Mouse (Mus musculus) adrenal gland, postnatal 10 days (tissue): ENCODE measurements around the gene Ctsl. TPM values are rescaled to one million over a fixed set of nuclear protein-coding genes. Genes with fewer than 3 reads are reported as not detected.

Experiments
- DNase-seq: peaks from one replicate; pipeline ENCODE4 v3.0.0; 2021; ENCODE audit warnings: mixed read lengths
- total RNA-seq, 2 experiments: library from RNA; stranded (reverse); gene quantifications; 2 replicates each; pipeline ENCODE4 v1.2.3; 2021

Ctsl gene
- total RNA-seq, 2 experiments from 2014 or later: 254 to 384 TPM

DNA sequence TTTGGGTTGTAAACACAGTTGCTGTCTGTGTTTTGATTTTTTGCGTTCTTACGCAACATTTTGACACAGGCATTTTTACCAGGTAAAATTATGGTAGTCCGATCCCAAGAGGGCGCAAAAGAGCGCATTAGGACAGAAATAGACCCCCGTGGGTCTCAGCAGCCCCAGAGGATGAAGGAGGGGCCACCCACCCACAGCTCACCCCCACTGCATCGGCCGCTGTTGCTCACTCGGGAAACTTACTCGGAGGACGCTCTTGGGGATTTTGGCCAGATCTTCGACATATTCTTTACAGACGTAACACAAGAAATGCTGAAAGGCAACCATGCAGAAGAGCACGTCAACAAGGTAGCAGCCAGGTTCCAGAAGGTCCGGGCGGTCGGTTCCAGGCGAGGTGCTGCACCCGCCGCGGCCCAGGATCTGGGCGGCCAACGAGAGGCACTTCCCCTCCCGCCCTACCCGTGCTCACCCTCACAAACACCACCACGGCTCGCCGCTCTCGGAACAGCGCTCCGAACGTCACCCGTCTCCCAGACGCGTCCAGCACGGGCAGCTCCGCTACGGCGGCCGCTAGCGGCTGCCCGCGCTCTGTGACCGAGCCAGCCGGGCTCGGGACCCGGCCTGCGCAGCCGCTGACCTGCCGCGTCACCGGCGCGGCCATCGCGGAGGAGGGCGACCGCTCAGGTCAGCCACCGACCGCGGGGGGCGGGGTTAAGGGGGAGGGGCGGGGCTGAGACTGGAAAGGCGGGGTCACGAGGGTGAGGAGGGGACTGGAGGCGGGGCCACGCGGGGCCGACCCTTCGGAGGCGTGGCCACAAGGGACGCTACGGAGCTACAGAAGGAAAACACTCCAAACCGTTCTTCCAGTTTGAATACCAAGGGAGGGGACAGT lies 58.4 kb downstream of the Ctsl start, which contains the start of gene Aaed1:
TSS of gene Aaed1 (minus strand) at position 687 of the 892 bp plus-strand sequence.
- DNase-seq: peak; percentile 99

DNA sequence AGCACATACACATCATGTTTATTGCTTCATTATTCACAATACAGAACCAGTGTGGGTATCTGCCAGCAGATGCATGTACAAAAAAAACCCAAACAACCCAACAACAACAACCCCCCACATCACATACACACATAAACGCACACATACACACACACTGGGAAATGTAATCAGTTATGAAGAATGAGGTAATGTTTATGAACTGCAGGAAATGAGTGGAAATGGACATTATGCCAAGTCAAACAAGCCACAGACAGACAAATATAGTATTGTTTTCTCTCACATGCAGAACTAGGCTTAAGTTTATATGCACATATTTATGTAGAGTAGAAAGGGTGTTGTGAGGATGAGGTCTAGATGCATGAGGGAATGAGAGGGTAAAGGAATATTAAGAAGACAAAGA lies 59.4 kb downstream of the Ctsl start:
- DNase-seq: no peak

DNA sequence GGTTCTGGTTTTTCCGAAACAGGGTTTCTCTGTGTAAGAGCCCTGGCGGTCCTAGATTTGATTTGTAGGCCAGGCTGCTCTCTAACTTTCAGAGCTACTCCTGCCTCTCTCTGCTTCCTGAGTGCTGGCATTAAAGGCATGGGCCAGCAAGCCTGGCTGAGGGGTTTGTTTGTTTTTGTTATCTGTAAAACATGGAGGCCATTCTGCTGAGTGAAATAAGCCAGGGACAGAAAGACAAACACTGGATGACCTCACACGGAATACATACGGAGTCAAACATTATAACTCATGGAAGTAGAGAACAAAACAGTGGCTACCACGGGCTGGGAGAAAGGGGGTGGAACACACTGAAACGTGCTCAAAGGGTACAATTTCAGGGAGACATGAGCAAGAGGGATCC lies 60.1 kb downstream of the Ctsl start:
- DNase-seq: no peak

DNA sequence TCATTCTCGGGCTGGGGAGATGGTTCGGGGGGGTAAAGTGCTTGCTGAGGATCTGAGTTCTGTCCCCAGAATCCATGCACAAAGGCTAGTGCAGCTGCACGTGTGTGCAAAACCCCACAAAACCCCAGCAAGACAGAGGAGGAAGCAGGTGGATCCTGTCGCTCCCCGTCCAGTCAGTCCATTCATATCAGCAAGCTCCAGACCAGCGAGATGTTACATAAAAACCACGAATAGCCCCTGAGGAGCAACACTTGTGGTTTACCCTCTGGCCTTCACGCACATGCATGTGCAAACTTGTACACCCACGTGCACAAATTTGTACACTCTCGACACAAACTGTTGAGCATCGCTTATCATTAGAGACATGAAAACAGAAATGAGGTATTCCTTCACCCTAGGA lies 60.8 kb downstream of the Ctsl start:
- DNase-seq: no peak

Other genes with a start within 250 kb of the Ctsl start
- gene Slc35d2, start 241.5 kb downstream of the Ctsl start, total RNA-seq: 1 to 10 TPM; 7.7 to 9.4 TPM
- 10 to 100 TPM; 19.0 to 19.6 TPM for gene Zfp367, start 217.7 kb downstream of the Ctsl start, total RNA-seq
- gene Habp4, start 209.1 kb downstream of the Ctsl start, total RNA-seq: 10 to 100 TPM; 20.4 to 24.7 TPM
- gene Cdc14b, start 95.6 kb downstream of the Ctsl start, total RNA-seq: 10 to 100 TPM; 10.1 TPM
- 10 to 100 TPM; 52.7 to 57.2 TPM for gene Aaed1, start 58.2 kb downstream of the Ctsl start, total RNA-seq
- gene Cdk20, start 61.4 kb upstream of the Ctsl start, total RNA-seq: 1 to 10 TPM; 3.9 to 5.9 TPM
- not detected for gene Fam240b, start 126.9 kb upstream of the Ctsl start, total RNA-seq